Mouse (Mus musculus): ENCODE results near the gene Alpl. TPM values are rescaled to one million over a fixed set of nuclear protein-coding genes. Genes with fewer than 3 reads are reported as not detected.

The Alpl gene
- polyA plus RNA-seq, 1 experiment, result 6.2 TPM

DNA sequence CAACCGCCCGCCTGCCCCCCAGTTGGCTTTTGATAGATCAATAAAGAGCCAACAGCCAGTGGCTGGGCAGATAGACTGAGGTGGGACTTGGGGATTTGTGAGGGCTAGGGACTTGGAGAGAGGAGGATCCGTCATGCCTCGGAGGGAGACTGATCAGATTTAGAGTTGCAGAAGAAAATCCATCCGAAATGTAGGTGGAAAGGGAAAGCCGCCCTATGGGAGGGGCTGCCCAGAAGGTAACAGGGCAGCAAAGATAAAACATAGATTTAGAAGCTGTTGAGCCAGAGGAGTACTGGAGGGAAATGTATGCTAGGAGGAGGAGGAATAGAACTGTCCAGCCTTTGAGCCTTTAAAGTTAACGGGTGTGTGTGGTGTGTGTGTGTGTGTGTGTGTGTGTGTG, 43.0 kb downstream of the Alpl start:
- Histone ChIP-seq H3K4me1 (ENCODE audit: control insufficient read depth, insufficient read depth, insufficient read length) (peaks cover 4% of the 10 kb centered on the region; the same call in 1 of the 2 replicates), H3K4me3 (ENCODE audit: extremely low read depth, insufficient read depth, insufficient read length) (no peak overlapping the region), H3K27me3 (ENCODE audit: control insufficient read depth, insufficient read depth, low read length) (no peaks in the 10 kb centered on the region), H3K27ac (ENCODE audit: insufficient read depth, low read length) (no peak overlapping the region), H3K36me3 (ENCODE audit: control insufficient read depth, insufficient read depth, low read length) (no peaks in the 10 kb centered on the region)
- 91% methylated on average over 7 of the region's 7 CpGs for WGBS
- TF ChIP-seq CTCF (IDR thresholded peaks at IDR 0.05; ENCODE audit: extremely low read depth, insufficient read depth, insufficient read length, insufficient replicate concordance), result no peak
- no peak for TF ChIP-seq POLR2A (IDR thresholded peaks at IDR 0.05; ENCODE audit: low read depth, low read length)
- no peak for DNase-seq (ENCODE audit: low read depth in 1 of 2, low spot score in 2 of 2)

DNA sequence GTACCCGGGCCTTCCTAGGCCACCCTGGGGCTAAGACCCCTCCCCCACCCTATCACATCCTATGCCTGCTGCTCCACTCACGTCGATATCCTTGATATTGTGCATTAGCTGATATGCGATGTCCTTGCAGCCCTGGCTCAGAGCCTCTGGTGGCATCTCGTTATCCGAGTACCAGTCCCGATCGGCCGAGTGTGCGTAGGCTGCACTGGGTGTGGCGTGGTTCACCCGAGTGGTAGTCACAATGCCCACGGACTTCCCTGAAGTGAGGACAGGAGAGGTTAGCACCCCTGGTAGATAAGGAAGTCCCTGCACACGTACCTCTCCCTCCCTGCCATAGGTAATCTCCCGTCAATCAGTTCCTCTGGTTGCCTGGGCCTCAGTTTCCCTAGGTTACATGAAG, 43.7 kb downstream of the Alpl start:
- Histone ChIP-seq H3K4me1 (ENCODE audit: control insufficient read depth, insufficient read depth, insufficient read length) (peaks cover 4% of the 10 kb centered on the region; the same call in 1 of the 2 replicates), H3K4me3 (ENCODE audit: extremely low read depth, insufficient read depth, insufficient read length) (no peak overlapping the region), H3K27ac (ENCODE audit: insufficient read depth, low read length) (no peak overlapping the region), H3K36me3 (ENCODE audit: control insufficient read depth, insufficient read depth, low read length) (no peaks in the 10 kb centered on the region), H3K27me3 (ENCODE audit: control insufficient read depth, insufficient read depth, low read length) (no peaks in the 10 kb centered on the region)
- WGBS, result 83% methylated on average over 15 of the region's 15 CpGs
- TF ChIP-seq CTCF (IDR thresholded peaks at IDR 0.05; ENCODE audit: extremely low read depth, insufficient read depth, insufficient read length, insufficient replicate concordance) (no peak), POLR2A (IDR thresholded peaks at IDR 0.05; ENCODE audit: low read depth, low read length) (no peak)
- no peak for DNase-seq (ENCODE audit: low read depth in 1 of 2, low spot score in 2 of 2)

DNA sequence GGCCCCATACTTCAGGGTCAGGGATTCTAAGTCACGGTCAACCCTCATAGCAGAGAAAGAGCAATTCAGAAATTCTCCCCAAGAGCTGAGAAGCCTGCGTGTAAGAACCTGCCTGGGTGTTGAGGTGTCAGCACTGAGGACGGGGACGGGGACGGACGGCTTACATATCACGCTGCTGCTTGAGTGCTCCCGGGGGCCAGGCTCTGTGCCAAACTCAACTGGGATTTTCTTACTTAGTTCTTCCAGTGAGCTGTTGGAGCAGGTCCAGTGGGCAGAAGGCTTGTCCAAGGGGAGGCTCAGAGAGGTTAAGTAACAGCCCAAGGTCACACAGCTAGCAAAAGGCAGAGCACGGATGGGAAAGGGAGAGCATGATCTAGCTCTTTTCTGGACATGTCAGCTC, 44.5 kb downstream of the Alpl start:
- peaks cover 4% of the 10 kb centered on the region; the same call in 1 of the 2 replicates for H3K4me1 ChIP-seq (ENCODE audit: control insufficient read depth, insufficient read depth, insufficient read length)
- no peak for DNase-seq (ENCODE audit: low read depth in 1 of 2, low spot score in 2 of 2)

DNA sequence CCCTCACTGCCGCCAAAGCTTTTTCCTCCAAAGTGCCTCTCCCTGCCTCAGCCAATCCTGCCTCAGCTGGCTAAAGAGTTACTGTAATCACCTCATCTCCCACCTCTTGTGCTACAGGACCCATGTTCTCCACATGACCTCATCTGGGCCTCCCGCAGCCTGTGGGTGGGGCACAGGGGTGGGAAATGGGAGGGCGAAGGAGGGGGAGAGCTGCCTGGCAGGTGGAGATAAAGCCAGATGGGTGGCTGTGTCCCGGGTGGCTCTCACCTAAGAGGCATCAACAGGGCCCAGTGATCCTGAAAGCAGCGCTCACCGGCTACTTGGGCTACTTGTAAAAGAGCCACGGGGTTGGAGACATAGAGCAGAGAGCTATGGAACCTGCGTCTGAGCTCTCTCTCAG, 44.9 kb downstream of the Alpl start:
- no peak overlapping the region for H3K27ac ChIP-seq (ENCODE audit: insufficient read depth, low read length)
- no peaks in the 10 kb centered on the region for H3K36me3 ChIP-seq (ENCODE audit: control insufficient read depth, insufficient read depth, low read length)
- no peak for DNase-seq (ENCODE audit: low read depth in 1 of 2, low spot score in 2 of 2)
- no peaks in the 10 kb centered on the region for H3K27me3 ChIP-seq (ENCODE audit: control insufficient read depth, insufficient read depth, low read length)
- TF ChIP-seq CTCF (IDR thresholded peaks at IDR 0.05; ENCODE audit: extremely low read depth, insufficient read depth, insufficient read length, insufficient replicate concordance) (no peak), POLR2A (IDR thresholded peaks at IDR 0.05; ENCODE audit: low read depth, low read length) (no peak)
- peaks cover 4% of the 10 kb centered on the region; the same call in 1 of the 2 replicates for H3K4me1 ChIP-seq (ENCODE audit: control insufficient read depth, insufficient read depth, insufficient read length)
- no peak overlapping the region for H3K4me3 ChIP-seq (ENCODE audit: extremely low read depth, insufficient read depth, insufficient read length)
- WGBS, result 63% methylated on average over 8 of the region's 8 CpGs

More for the DNA sequence above, 44.5 kb downstream of the Alpl start:
- Histone ChIP-seq H3K27ac (ENCODE audit: insufficient read depth, low read length) (no peak overlapping the region), H3K36me3 (ENCODE audit: control insufficient read depth, insufficient read depth, low read length) (no peaks in the 10 kb centered on the region), H3K27me3 (ENCODE audit: control insufficient read depth, insufficient read depth, low read length) (no peaks in the 10 kb centered on the region), H3K4me3 (ENCODE audit: extremely low read depth, insufficient read depth, insufficient read length) (no peak overlapping the region)
- TF ChIP-seq CTCF (IDR thresholded peaks at IDR 0.05; ENCODE audit: extremely low read depth, insufficient read depth, insufficient read length, insufficient replicate concordance) (no peak), POLR2A (IDR thresholded peaks at IDR 0.05; ENCODE audit: low read depth, low read length) (no peak)
- WGBS, result 82% methylated on average over 9 of the region's 9 CpGs

DNA sequence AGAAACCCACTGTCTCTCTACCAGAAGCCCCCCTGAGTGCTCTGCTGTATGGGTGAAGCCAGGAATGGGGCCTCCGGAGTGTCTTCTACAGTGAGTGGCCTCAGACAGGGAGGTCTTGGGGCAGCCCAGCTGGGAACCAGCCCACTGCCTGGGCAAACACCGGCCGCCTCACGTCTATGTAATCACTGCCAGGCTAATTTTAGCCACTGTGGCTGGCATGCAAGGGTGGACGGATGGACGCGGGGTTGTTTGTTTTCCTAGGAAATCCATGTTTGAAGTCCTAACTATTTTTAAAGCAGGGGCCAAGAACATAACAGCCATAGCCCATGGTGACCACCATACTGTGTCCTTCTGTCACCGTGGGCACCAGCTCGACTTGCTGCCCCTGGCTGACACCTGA, 46.1 kb downstream of the Alpl start:
- WGBS, result 60% methylated on average over 9 of the region's 9 CpGs
- no peak overlapping the region for H3K4me3 ChIP-seq (ENCODE audit: extremely low read depth, insufficient read depth, insufficient read length)
- no peak for DNase-seq (ENCODE audit: low read depth in 1 of 2, low spot score in 2 of 2)
- no peaks in the 10 kb centered on the region for H3K36me3 ChIP-seq (ENCODE audit: control insufficient read depth, insufficient read depth, low read length)
- no peak for TF ChIP-seq CTCF (IDR thresholded peaks at IDR 0.05; ENCODE audit: extremely low read depth, insufficient read depth, insufficient read length, insufficient replicate concordance)
- no peak for TF ChIP-seq POLR2A (IDR thresholded peaks at IDR 0.05; ENCODE audit: low read depth, low read length)
- H3K4me1 ChIP-seq (ENCODE audit: control insufficient read depth, insufficient read depth, insufficient read length), result peaks cover 4% of the 10 kb centered on the region; the same call in 1 of the 2 replicates
- H3K27me3 ChIP-seq (ENCODE audit: control insufficient read depth, insufficient read depth, low read length), result no peaks in the 10 kb centered on the region
- no peak overlapping the region for H3K27ac ChIP-seq (ENCODE audit: insufficient read depth, low read length)

DNA sequence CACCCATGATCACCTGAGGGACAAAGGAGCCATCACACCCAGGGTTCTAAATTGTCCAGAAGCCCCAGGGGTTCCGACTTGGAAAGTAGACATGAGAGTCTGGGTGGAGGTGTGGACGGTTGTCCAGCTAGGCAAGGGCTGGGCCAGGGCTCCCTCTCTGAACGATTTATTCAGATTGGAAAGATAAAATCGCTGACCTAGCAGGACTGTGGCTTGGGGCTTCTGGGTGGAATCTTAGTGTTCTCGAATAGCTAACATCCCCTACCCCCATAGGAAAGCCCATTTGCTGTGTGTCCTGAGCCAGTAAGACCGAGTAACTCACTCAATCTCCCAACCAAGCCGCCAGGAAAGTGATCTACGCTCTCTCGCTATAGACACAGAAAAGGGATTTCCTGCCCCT, 46.5 kb downstream of the Alpl start:
- TF ChIP-seq POLR2A (IDR thresholded peaks at IDR 0.05; ENCODE audit: low read depth, low read length), result no peak
- no peak for TF ChIP-seq CTCF (IDR thresholded peaks at IDR 0.05; ENCODE audit: extremely low read depth, insufficient read depth, insufficient read length, insufficient replicate concordance)
- H3K36me3 ChIP-seq (ENCODE audit: control insufficient read depth, insufficient read depth, low read length), result no peaks in the 10 kb centered on the region
- no peaks in the 10 kb centered on the region for H3K27me3 ChIP-seq (ENCODE audit: control insufficient read depth, insufficient read depth, low read length)
- no peak overlapping the region for H3K27ac ChIP-seq (ENCODE audit: insufficient read depth, low read length)
- no peak for DNase-seq (ENCODE audit: low read depth in 1 of 2, low spot score in 2 of 2)
- H3K4me1 ChIP-seq (ENCODE audit: control insufficient read depth, insufficient read depth, insufficient read length), result peaks cover 4% of the 10 kb centered on the region; the same call in 1 of the 2 replicates
- H3K4me3 ChIP-seq (ENCODE audit: extremely low read depth, insufficient read depth, insufficient read length), result no peak overlapping the region
- 44% methylated on average over 9 of the region's 9 CpGs for WGBS

DNA sequence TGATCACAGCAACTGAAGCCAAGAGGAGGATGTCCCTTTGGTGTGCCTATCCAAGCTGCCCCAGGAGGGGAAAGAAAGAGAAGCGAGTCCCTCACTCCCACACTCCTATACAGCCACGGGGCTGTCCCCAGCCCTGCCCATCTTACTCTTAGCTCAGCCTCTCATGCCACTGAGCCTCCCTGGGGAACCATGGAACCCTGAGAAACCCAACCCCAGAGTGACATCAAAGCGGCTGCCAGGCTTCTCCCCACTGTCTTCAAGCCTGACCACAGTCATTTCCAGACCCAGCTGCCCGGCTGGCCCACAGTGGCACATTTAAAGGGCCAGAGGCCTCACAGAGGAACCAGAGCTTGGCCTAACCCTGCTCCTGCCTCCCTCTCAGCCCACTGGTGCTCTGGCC, 47.5 kb downstream of the Alpl start:
- no peak overlapping the region for H3K4me3 ChIP-seq (ENCODE audit: extremely low read depth, insufficient read depth, insufficient read length)
- no peaks in the 10 kb centered on the region for H3K36me3 ChIP-seq (ENCODE audit: control insufficient read depth, insufficient read depth, low read length)
- no peak for TF ChIP-seq POLR2A (IDR thresholded peaks at IDR 0.05; ENCODE audit: low read depth, low read length)
- no peak for TF ChIP-seq CTCF (IDR thresholded peaks at IDR 0.05; ENCODE audit: extremely low read depth, insufficient read depth, insufficient read length, insufficient replicate concordance)
- DNase-seq (ENCODE audit: low read depth in 1 of 2, low spot score in 2 of 2), result peak in 1 of 2 experiments; percentile 40
- peaks cover 4% of the 10 kb centered on the region; the same call in 1 of the 2 replicates for H3K4me1 ChIP-seq (ENCODE audit: control insufficient read depth, insufficient read depth, insufficient read length)
- WGBS, result 19% methylated on average over 4 of the region's 4 CpGs
- no peaks in the 10 kb centered on the region for H3K27me3 ChIP-seq (ENCODE audit: control insufficient read depth, insufficient read depth, low read length)
- no peak overlapping the region for H3K27ac ChIP-seq (ENCODE audit: insufficient read depth, low read length)

Data from spleen, adult 2 months (tissue).